Mouse (Mus musculus) MEL (cell line): ENCODE measurements around the gene Scamp4. TPM values are rescaled to one million over a fixed set of nuclear protein-coding genes. Genes with fewer than 3 reads are reported as not detected.
A peak's percentile ranks its signal among the peaks of the same experiment; 100 is the strongest.

ENCODE experiments used
- DNase-seq: peaks from one replicate; pipeline ENCODE4 v3.0.0; 2011; ENCODE audit warnings: low read depth, low spot score
- H3K27ac ChIP-seq: 2 replicates; pipeline ENCODE4 v1.5.1; 2012; ENCODE audit warnings: low read depth, mild to moderate bottlenecking, control low read depth, low read length, moderate library complexity; ENCODE audit not compliant: control insufficient read depth
- H3K27me3 ChIP-seq, 2 experiments: fragments of 150-350 bp in 1 of 2; sonication (generic) in 1 of 2; 2 replicates each; pipeline ENCODE4 v1.6.1; 2012; ENCODE audit warnings: low read length in 2 of 2, mild to moderate bottlenecking in 2 of 2, improper control_type of control experiment in 1 of 2, moderate library complexity in 1 of 2; ENCODE audit not compliant: insufficient read depth in 2 of 2, control insufficient read depth in 1 of 2
- H3K36me3 ChIP-seq, 2 experiments: 2 replicates each; pipeline ENCODE4 v1.6.1; 2012 to 2014; ENCODE audit warnings: low read length in 2 of 2, improper control_type of control experiment in 1 of 2, inconsistent platforms in 1 of 2, mild to moderate bottlenecking in 1 of 2; ENCODE audit not compliant: insufficient read depth in 2 of 2, control insufficient read depth in 1 of 2
- H3K4me1 ChIP-seq, 2 experiments: fragments of 150-350 bp in 1 of 2; sonication (generic) in 1 of 2; 2 replicates each; pipeline ENCODE4 v1.6.1; 2012; ENCODE audit warnings: low read length in 2 of 2, improper control_type of control experiment in 1 of 2, mild to moderate bottlenecking in 1 of 2; ENCODE audit not compliant: insufficient read depth in 2 of 2, control insufficient read depth in 1 of 2
- H3K4me3 ChIP-seq, 2 experiments: fragments of 150-350 bp in 1 of 2; sonication (generic) in 1 of 2; 2 replicates each; pipeline ENCODE4 v1.5.1; 2012; ENCODE audit warnings: low read depth in 2 of 2, low read length in 2 of 2, mild to moderate bottlenecking in 2 of 2, moderate library complexity in 2 of 2, control low read depth in 1 of 2, improper control_type of control experiment in 1 of 2; ENCODE audit not compliant: control insufficient read depth in 1 of 2, insufficient read depth in 1 of 2
- H3K79me2 ChIP-seq: 2 replicates; pipeline ENCODE4 v1.6.1; 2012; ENCODE audit warnings: mild to moderate bottlenecking, low read length, moderate library complexity; ENCODE audit not compliant: control insufficient read depth, poor library complexity, insufficient read depth
- H3K9ac ChIP-seq: 2 replicates; pipeline ENCODE4 v1.6.1; 2012; ENCODE audit warnings: low read depth, mild to moderate bottlenecking, control low read depth, low read length, moderate library complexity; ENCODE audit not compliant: control insufficient read depth, poor library complexity, severe bottlenecking
- H3K9me3 ChIP-seq: fragments of 150-350 bp; sonication (generic); replicated peaks from 2 replicates; pipeline ENCODE4 v1.6.1; 2012; ENCODE audit warnings: mild to moderate bottlenecking, low read length, improper control_type of control experiment, moderate library complexity; ENCODE audit not compliant: insufficient read depth
- BHLHE40 ChIP-seq: IDR thresholded peaks from 2 replicates; pipeline ENCODE4 v1.6.1; 2012; ENCODE audit warnings: low read depth, mild to moderate bottlenecking, inconsistent platforms, low read length, improper control_type of control experiment, borderline replicate concordance
- CHD2 ChIP-seq: IDR thresholded peaks from 2 replicates; pipeline ENCODE4 v1.6.1; 2011; ENCODE audit warnings: low read length, improper control_type of control experiment
- CTCF ChIP-seq, 3 experiments: IDR thresholded peaks in 2 of 3; conservative IDR thresholded peaks in 1 of 3; 2 replicates each; pipeline ENCODE4 v1.5.1; 2011 to 2012; ENCODE audit warnings: low read length in 3 of 3, low read depth in 2 of 3, mild to moderate bottlenecking in 2 of 3, improper control_type of control experiment in 1 of 3, inconsistent platforms in 1 of 3, mixed read lengths in 1 of 3, moderate library complexity in 1 of 3; ENCODE audit not compliant: control insufficient read depth in 1 of 3, insufficient read depth in 1 of 3, poor library complexity in 1 of 3, severe bottlenecking in 1 of 3
- E2F4 ChIP-seq: IDR thresholded peaks from 2 replicates; pipeline ENCODE4 v1.6.1; 2011; ENCODE audit warnings: low read depth, low read length, improper control_type of control experiment, borderline replicate concordance
- ELF1 ChIP-seq: IDR thresholded peaks from 2 replicates; pipeline ENCODE4 v1.6.1; 2014; ENCODE audit warnings: low read depth, mild to moderate bottlenecking, inconsistent platforms, low read length, improper control_type of control experiment, moderate library complexity
- EP300 ChIP-seq, 2 experiments: IDR thresholded peaks; 2 replicates each; pipeline ENCODE4 v1.6.1; 2011; ENCODE audit warnings: improper control_type of control experiment in 2 of 2, low read length in 2 of 2, low read depth in 1 of 2, mild to moderate bottlenecking in 1 of 2
- ETS1 ChIP-seq: IDR thresholded peaks from 2 replicates; pipeline ENCODE4 v1.6.1; 2012; ENCODE audit warnings: low read depth, mild to moderate bottlenecking, inconsistent platforms, low read length, improper control_type of control experiment, moderate library complexity
- GABPA ChIP-seq: IDR thresholded peaks from 2 replicates; pipeline ENCODE4 v1.6.1; 2012; ENCODE audit warnings: low read depth, mild to moderate bottlenecking, inconsistent platforms, low read length, improper control_type of control experiment, moderate library complexity
- GATA1 ChIP-seq: IDR thresholded peaks from 2 replicates; pipeline ENCODE4 v1.6.1; 2011; ENCODE audit warnings: low read depth, low read length, improper control_type of control experiment
- KAT2A ChIP-seq: conservative IDR thresholded peaks from 2 replicates; pipeline ENCODE4 v1.6.1; 2012; ENCODE audit warnings: low read depth, low read length, improper control_type of control experiment, inconsistent platforms
- MAFK ChIP-seq: IDR thresholded peaks from 2 replicates; pipeline ENCODE4 v1.6.1; 2011; ENCODE audit warnings: low read depth, mild to moderate bottlenecking, low read length, improper control_type of control experiment, borderline replicate concordance
- MAX ChIP-seq: IDR thresholded peaks from 2 replicates; pipeline ENCODE4 v1.6.1; 2011; ENCODE audit warnings: low read length, improper control_type of control experiment
- MAZ ChIP-seq: IDR thresholded peaks from 2 replicates; pipeline ENCODE4 v1.6.1; 2012; ENCODE audit warnings: low read depth, mild to moderate bottlenecking, inconsistent platforms, low read length, improper control_type of control experiment
- MEF2A ChIP-seq: IDR thresholded peaks from 2 replicates; pipeline ENCODE4 v1.6.1; 2014; ENCODE audit warnings: low read depth, mild to moderate bottlenecking, inconsistent platforms, low read length, improper control_type of control experiment; ENCODE audit not compliant: poor library complexity, insufficient replicate concordance, severe bottlenecking; ENCODE audit errors: extremely low read depth
- MYB ChIP-seq: IDR thresholded peaks from 2 replicates; pipeline ENCODE4 v1.6.1; 2011; ENCODE audit warnings: mild to moderate bottlenecking, low read depth, low read length, improper control_type of control experiment
- NRF1 ChIP-seq: IDR thresholded peaks from 2 replicates; pipeline ENCODE4 v1.6.1; 2014; ENCODE audit warnings: low read depth, mild to moderate bottlenecking, inconsistent platforms, low read length, improper control_type of control experiment, moderate library complexity; ENCODE audit not compliant: poor library complexity, insufficient read depth, severe bottlenecking
- POLR2AphosphoS2 ChIP-seq: IDR thresholded peaks from 2 replicates; pipeline ENCODE4 v1.6.1; 2011; ENCODE audit warnings: low read length, improper control_type of control experiment
- POLR2AphosphoS5 ChIP-seq: IDR thresholded peaks from 2 replicates; pipeline ENCODE4 v1.6.1; 2012; ENCODE audit warnings: low read depth, borderline replicate concordance, mild to moderate bottlenecking, inconsistent platforms, low read length, moderate library complexity, mixed read lengths
- RAD21 ChIP-seq: IDR thresholded peaks from 2 replicates; pipeline ENCODE4 v1.6.1; 2011; ENCODE audit warnings: mild to moderate bottlenecking, low read depth, low read length, improper control_type of control experiment
- RCOR1 ChIP-seq: IDR thresholded peaks from 2 replicates; pipeline ENCODE4 v1.6.1; 2012; ENCODE audit warnings: low read depth, mild to moderate bottlenecking, inconsistent platforms, low read length, improper control_type of control experiment
- SMC3 ChIP-seq: IDR thresholded peaks from 2 replicates; pipeline ENCODE4 v1.6.1; 2011; ENCODE audit warnings: low read depth, low read length, improper control_type of control experiment
- TAL1 ChIP-seq: IDR thresholded peaks from 2 replicates; pipeline ENCODE4 v1.6.1; 2012; ENCODE audit warnings: mild to moderate bottlenecking, inconsistent platforms, low read length, moderate library complexity, mixed read lengths
- TCF12 ChIP-seq: IDR thresholded peaks from 2 replicates; pipeline ENCODE4 v1.6.1; 2014; ENCODE audit warnings: low read depth, mild to moderate bottlenecking, inconsistent platforms, low read length, improper control_type of control experiment, moderate library complexity
- ZC3H11A ChIP-seq: IDR thresholded peaks from 2 replicates; pipeline ENCODE4 v1.6.1; 2012; ENCODE audit warnings: low read depth, mild to moderate bottlenecking, inconsistent platforms, low read length, improper control_type of control experiment
- ZKSCAN1 ChIP-seq: IDR thresholded peaks from 2 replicates; pipeline ENCODE4 v1.6.1; 2012; ENCODE audit warnings: low read depth, mild to moderate bottlenecking, inconsistent platforms, low read length, improper control_type of control experiment, moderate library complexity
- polyA plus RNA-seq, 2 experiments: library from polyadenylated mRNA; stranded (reverse) in 1 of 2; unstranded in 1 of 2; fragments of >175 nt in 1 of 2; fragments of >200 nt in 1 of 2; gene quantifications; 2 replicates each; pipeline versions ENCODE4 v1.2.1 to v1.2.4; 2012; ENCODE audit warnings: low replicate concordance in 2 of 2, low read depth in 1 of 2; ENCODE audit not compliant: insufficient read length in 2 of 2, insufficient read depth in 1 of 2, missing spikeins in 1 of 2
- total RNA-seq: library from RNA; depleted of rRNA; stranded (reverse); fragments of 300-350 nt; gene quantifications from 2 replicates; pipeline ENCODE4 v1.2.3, GENCODE M21; 2012

The Scamp4 gene
- total and polyA plus RNA-seq, 3 experiments, result 34.2 to 140 TPM; not detected in 1

DNA sequence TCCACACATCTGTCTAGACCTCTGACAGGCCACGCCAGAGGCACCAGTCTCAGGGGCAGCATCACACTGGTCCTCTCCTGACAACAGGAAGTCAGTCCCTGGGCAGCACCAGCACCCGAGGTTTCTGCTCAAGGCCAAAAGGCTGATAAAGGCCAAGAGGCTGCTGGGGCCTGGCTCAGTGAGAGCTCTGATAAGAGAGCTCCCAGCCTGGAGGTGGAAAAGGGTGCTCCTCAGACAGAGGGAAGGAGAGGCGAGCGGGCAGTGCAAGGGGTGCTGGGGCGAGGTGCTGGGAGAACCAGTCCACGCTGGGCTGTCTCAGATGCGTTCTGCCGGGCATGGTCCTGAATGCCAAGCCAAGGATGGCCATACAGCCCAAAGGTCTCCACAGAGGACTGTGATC is 49.1 kb upstream of the Scamp4 start:
- peak; percentile 66 for DNase-seq
- TF ChIP-seq GABPA (no peak), ETS1 (no peak), MAX (no peak), MAFK (no peak), SMC3 (no peak), MAZ (no peak), KAT2A (no peak), RCOR1 (no peak), MEF2A (no peak), TAL1 (peak; percentile 74), EP300 (IDR thresholded peaks at IDR 0.05; ENCODE audit: low read depth in 1 of 2, low read length in 2 of 2) (peak in 1 of 2 experiments; percentile 38; a peak in 2 of 4 replicates), RAD21 (no peak), ELF1 (no peak), TCF12 (peak; percentile 37; the same call in 1 of the 2 replicates), MYB (no peak), POLR2AphosphoS2 (no peak), E2F4 (no peak), GATA1 (peak; percentile 55; the same call in 1 of the 2 replicates), ZKSCAN1 (no peak), CHD2 (no peak), BHLHE40 (no peak)
- Histone ChIP-seq H3K4me3 (no peak overlapping the region), H3K9ac (no peak overlapping the region), H3K79me2 (peaks cover 46% of the 10 kb centered on the region), H3K9me3 (no peaks in the 10 kb centered on the region), H3K27me3 (no peaks in the 10 kb centered on the region), H3K36me3 (peaks cover 3 to 11% of the 10 kb centered on the region in 2 experiments; a peak in 3 of 4 replicates), H3K4me1 (peaks cover 3 to 19% of the 10 kb centered on the region in 2 experiments), H3K27ac (no peak overlapping the region)

DNA sequence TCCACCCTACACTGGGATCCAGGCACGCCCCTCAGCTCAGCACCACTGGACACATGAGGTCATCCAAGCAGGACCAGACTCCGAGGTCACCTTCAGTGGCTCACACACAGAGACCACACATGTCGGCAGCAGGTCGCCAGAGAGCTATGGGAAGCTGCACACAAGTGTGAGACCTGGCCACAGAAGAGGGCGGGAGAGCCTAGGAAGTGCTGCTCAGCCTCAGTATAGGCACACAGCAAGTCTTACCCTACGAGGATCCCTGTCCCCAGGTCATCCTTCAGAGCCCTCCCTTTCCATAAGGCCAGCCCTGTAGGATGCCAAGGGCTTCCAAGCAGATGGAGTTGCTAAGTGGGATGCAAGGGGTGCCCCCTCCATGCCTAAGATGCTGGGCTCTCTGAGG is 48.7 kb upstream of the Scamp4 start:
- no peak overlapping the region for H3K9ac ChIP-seq
- no peak for TF ChIP-seq NRF1
- TF ChIP-seq KAT2A, result no peak
- no peak for TF ChIP-seq MAZ
- no peak for TF ChIP-seq ZC3H11A
- TF ChIP-seq POLR2AphosphoS5, result no peak
- TF ChIP-seq MYB, result no peak
- no peak for TF ChIP-seq CTCF (IDR thresholded peaks at IDR 0.05 in 2 of 3, conservative IDR thresholded peaks at IDR 0.05 in 1 of 3; ENCODE audit: control insufficient read depth in 1 of 3, insufficient read depth in 1 of 3, low read depth in 2 of 3, low read length in 3 of 3, poor library complexity in 1 of 3, severe bottlenecking in 1 of 3)
- no peak for TF ChIP-seq MAX
- H3K79me2 ChIP-seq, result peaks cover 49% of the 10 kb centered on the region
- H3K27me3 ChIP-seq, result no peaks in the 10 kb centered on the region
- H3K9me3 ChIP-seq, result no peaks in the 10 kb centered on the region
- H3K4me1 ChIP-seq, result peaks cover 3 to 19% of the 10 kb centered on the region in 2 experiments
- H3K36me3 ChIP-seq, result peaks cover 3 to 11% of the 10 kb centered on the region in 2 experiments; a peak in 3 of 4 replicates
- no peak overlapping the region for H3K4me3 ChIP-seq
- no peak overlapping the region for H3K27ac ChIP-seq
- no peak for DNase-seq
